Mouse (Mus musculus): ENCODE results near the gene Gin1.

- TF ChIP-seq CTCF (IDR thresholded peaks at IDR 0.05; ENCODE audit: low read depth): no peak
- TF ChIP-seq EP300 (IDR thresholded peaks at IDR 0.05; ENCODE audit: low read depth): no peak
These were observed 1.8 kb downstream of the Gin1 start for GRCm38 (mm10) chr1:97771727-97772126.

Data from heart, postnatal 0 days (tissue).